Mouse (Mus musculus) neural tube, embryonic 15.5 days (tissue): Measurements from ENCODE around the gene Cab39l. TPM values are rescaled to one million over a fixed set of nuclear protein-coding genes. Genes with fewer than 3 reads are reported as not detected.

Experiments
- ATAC-seq: fragments of 200-750 bp; cut with Nextera tagmentation; 2 replicates; pipeline ENCODE4 v1.8.0; 2017; ENCODE audit warnings: mild to moderate bottlenecking, moderate TSS enrichment, moderate library complexity; ENCODE audit not compliant: low FRiP score
- H3K27ac ChIP-seq: fragments of 300-500 bp; sonication (generic); replicated peaks from 2 replicates; pipeline ENCODE4 v1.5.1; 2015; ENCODE audit warnings: mild to moderate bottlenecking, inconsistent platforms
- H3K27me3 ChIP-seq: fragments of 300-500 bp; sonication (generic); replicated peaks from 2 replicates; pipeline ENCODE4 v1.6.1; 2015; ENCODE audit warnings: inconsistent platforms
- H3K36me3 ChIP-seq: fragments of 300-500 bp; sonication (generic); 2 replicates; pipeline ENCODE4 v1.6.1; 2015; ENCODE audit warnings: inconsistent platforms
- H3K4me1 ChIP-seq: fragments of 300-500 bp; sonication (generic); 2 replicates; pipeline ENCODE4 v1.6.1; 2015; ENCODE audit warnings: inconsistent platforms
- H3K4me2 ChIP-seq: fragments of 300-500 bp; sonication (generic); 2 replicates; pipeline ENCODE4 v1.6.1; 2015; ENCODE audit warnings: inconsistent platforms, mild to moderate bottlenecking, moderate library complexity
- H3K4me3 ChIP-seq: fragments of 300-500 bp; sonication (generic); replicated peaks from 2 replicates; pipeline ENCODE4 v1.5.1; 2015; ENCODE audit warnings: mild to moderate bottlenecking, inconsistent platforms
- H3K9ac ChIP-seq: fragments of 300-500 bp; sonication (generic); replicated peaks from 2 replicates; pipeline ENCODE4 v1.6.1; 2015; ENCODE audit warnings: mild to moderate bottlenecking, inconsistent platforms
- H3K9me3 ChIP-seq: fragments of 300-500 bp; sonication (generic); replicated peaks from 2 replicates; pipeline ENCODE4 v1.6.1; 2016; ENCODE audit warnings: inconsistent platforms
- WGBS: fragments of 180-500 bp; shearing (Covaris S2); methylation state at CpG from one replicate; pipeline ENCODE4 v1.1.7; 2015; ENCODE audit warnings: mixed read lengths; 5-methylcytosine and 5-hydroxymethylcytosine counted together
- polyA plus RNA-seq: library from polyadenylated mRNA; unstranded; fragments of >200 nt; fragmentation: Nextera tagmentation; extraction: Ambion mirVana; gene quantifications from 2 replicates; pipeline ENCODE4 v1.2.1, GENCODE M21; 2015

Cab39l gene
- polyA plus RNA-seq, 1 experiment from 2014 or later = 19.8 TPM

DNA sequence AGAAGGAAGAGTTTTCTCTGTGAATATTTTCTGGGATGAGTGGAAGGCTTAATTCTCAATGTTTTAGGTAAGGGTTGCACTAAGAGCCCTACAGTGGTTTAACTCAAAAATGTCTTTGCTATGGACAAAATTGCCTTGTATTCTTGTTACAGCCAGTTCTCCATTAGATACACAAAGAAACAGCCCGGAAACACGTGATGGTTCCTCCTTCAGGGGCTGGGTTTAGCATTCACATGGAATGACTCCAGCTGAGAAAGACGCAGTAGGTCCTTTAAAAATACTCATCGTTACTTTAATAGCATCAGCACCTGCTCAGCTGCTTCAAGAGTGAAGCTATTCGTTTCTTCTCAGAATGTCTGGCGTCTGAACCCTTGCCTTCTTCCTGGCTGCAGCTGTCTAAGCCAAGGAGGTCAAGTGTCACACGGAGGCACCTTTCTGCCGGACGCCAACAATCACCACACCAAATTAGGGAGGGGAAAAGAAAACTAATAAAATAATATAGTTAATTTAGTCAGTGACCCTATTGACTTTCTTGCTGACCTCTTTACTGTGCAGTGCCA is 183.6 kb downstream of the Cab39l start:
- peaks cover 18% of the 10 kb centered on the region for H3K27me3 ChIP-seq
- H3K9ac ChIP-seq = no peak overlapping the region
- no peaks in the 10 kb centered on the region for H3K36me3 ChIP-seq
- no peak overlapping the region for H3K27ac ChIP-seq
- peaks cover 35% of the 10 kb centered on the region for H3K4me1 ChIP-seq
- no peak overlapping the region; the same call in 1 of the 2 replicates for H3K4me3 ChIP-seq
- WGBS = 20% methylated on average over 9 of the region's 9 CpGs
- no peaks in the 10 kb centered on the region for H3K9me3 ChIP-seq
- no peak for ATAC-seq
- H3K4me2 ChIP-seq = peak overlapping the region; percentile 85

DNA sequence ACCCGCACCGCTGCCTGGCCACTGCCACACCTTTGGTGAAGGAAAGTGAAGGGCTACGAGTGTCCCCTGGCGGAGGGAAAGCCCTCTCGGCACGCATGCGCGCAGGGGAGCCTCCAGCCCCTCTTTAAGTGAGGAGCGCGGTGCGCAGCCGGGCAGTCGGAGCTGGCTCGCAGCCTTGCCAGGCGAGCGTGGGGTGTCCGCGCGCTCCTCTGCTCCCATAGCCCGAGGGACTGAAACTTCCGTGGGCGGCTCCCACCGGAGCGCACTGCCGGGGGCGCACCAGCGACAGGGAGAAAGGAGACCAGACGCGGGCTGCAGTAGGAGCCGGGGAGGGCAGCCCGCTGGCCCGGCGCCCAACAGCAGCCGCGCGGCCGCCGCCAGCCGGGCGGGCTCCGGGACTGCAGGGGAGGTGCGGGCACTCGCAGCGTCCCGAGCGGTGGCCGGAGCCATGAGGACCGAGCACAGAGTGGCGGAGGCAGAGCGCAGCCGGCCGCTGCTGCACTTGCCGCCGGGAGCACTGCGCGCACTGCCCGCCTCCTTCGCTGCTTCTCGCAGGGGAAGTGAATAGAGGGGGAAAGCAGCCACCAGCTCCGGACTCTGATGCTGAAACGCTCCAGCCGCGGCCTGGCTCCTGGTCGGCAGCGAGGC is 184.5 kb downstream of the Cab39l start, which contains the start of gene Shisa2:
TSS of gene Shisa2 (plus strand) at position 151 of the 648 bp plus-strand sequence.
- Histone ChIP-seq H3K4me1 (peaks cover 35% of the 10 kb centered on the region), H3K4me3 (peak within 1 kb of the TSS; percentile 69), H3K27ac (peak within 1 kb of the TSS; percentile 80), H3K36me3 (0 out of 2 replicates have a peak, but pooled peaks cover 5% of the 10 kb centered on the region), H3K9ac (peak within 1 kb of the TSS; percentile 64), H3K9me3 (no peaks in the 10 kb centered on the region), H3K4me2 (peak within 1 kb of the TSS; percentile 85), H3K27me3 (peaks cover 18% of the 10 kb centered on the region)
- ATAC-seq = peak; percentile 89
- under 1% methylated on average over 56 of the region's 65 CpGs for WGBS

DNA sequence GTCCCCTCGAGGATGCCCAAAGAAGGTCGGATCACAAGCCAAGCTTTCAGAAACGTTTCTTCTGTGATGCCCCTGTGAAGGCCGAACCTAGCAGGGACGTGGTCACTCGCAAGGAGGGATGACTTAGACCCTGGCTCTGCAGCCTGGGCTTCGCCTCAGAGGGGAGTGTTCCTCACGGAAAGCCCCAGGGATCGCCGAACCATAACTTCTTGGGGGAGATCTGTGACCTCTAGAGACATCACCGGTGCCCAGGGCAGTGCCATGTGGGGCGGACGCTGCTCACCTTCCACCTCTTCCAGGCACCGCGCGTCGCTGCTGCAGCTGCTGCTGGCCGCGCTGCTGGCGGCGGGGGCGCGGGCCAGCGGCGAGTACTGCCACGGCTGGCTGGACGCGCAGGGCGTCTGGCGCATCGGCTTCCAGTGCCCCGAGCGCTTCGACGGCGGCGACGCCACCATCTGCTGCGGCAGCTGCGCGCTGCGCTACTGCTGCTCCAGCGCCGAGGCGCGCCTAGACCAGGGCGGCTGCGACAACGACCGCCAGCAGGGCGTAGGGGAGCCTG is 185.1 kb downstream of the Cab39l start:
- Histone ChIP-seq H3K4me3 (peak overlapping the region; percentile 69), H3K27me3 (peaks cover 18% of the 10 kb centered on the region), H3K27ac (peak overlapping the region; percentile 80), H3K9me3 (no peaks in the 10 kb centered on the region), H3K4me1 (peaks cover 35% of the 10 kb centered on the region), H3K36me3 (0 out of 2 replicates have a peak, but pooled peaks cover 5% of the 10 kb centered on the region), H3K9ac (peak overlapping the region; percentile 64), H3K4me2 (peak overlapping the region; percentile 85)
- ATAC-seq = peak; percentile 51
- under 1% methylated on average over 50 of the region's 51 CpGs for WGBS

DNA sequence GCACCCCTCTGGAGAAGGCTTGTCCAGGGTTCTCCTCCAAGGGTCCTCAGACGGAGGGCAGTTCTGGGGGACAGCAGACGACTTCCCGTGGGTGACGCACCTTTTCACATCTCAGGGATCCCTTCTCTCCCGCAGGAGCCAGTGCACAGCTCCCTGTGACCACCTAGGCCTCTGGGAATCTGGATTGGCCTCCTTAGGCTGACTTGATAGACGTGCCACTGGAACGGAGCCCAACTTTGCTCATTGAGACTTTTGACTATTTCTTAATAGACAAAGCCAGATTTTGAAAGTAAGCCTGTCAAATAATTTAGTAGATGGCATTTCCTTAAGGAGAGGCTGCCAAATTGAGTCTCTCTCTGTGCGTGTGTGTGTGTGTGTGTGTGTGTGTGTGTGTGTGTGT is 185.9 kb downstream of the Cab39l start:
- H3K4me3 ChIP-seq = peak overlapping the region; percentile 69
- no peak for ATAC-seq
- H3K36me3 ChIP-seq = 0 out of 2 replicates have a peak, but pooled peaks cover 5% of the 10 kb centered on the region
- H3K4me2 ChIP-seq = peak overlapping the region; percentile 85
- H3K27me3 ChIP-seq = peaks cover 18% of the 10 kb centered on the region
- H3K9ac ChIP-seq = peak overlapping the region; percentile 64
- peaks cover 35% of the 10 kb centered on the region for H3K4me1 ChIP-seq
- H3K9me3 ChIP-seq = no peaks in the 10 kb centered on the region
- 23% methylated on average over 8 of the region's 8 CpGs for WGBS
- peak overlapping the region; percentile 37; the same call in 1 of the 2 replicates for H3K27ac ChIP-seq

DNA sequence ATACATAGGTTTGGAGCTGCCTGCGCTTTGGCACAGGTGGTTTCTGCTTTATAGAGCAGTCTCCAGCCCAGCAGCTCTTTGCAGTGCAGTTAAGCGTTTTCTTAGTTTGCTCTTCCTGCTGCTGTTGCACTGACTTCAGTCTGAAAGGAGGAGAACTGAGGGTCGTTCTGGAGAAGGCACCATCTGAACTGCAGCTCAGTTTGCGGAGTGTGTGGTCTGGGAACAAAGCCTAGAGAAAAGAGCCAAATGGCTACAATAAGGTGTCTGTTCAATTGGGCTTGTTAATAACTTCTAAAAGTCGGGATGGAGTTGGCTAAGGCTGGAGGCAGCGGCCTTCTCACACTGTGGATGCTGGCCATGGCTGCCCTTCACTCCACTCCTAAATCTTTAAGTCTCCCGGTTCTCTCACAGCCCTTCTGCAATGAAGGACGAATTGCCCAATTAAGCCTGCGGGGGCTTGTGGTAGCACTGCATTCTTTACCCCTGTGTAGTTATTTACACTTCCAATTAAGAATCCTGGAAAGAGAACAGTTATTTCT is 186.4 kb downstream of the Cab39l start:
- H3K27ac ChIP-seq = peak overlapping the region; percentile 18; the same call in 1 of the 2 replicates
- WGBS = 11% methylated on average over 9 of the region's 9 CpGs
- H3K4me2 ChIP-seq = peak overlapping the region; percentile 85
- H3K4me3 ChIP-seq = peak overlapping the region; percentile 69
- H3K4me1 ChIP-seq = peaks cover 35% of the 10 kb centered on the region
- no peak for ATAC-seq
- peaks cover 15% of the 10 kb centered on the region for H3K27me3 ChIP-seq
- H3K9ac ChIP-seq = no peak overlapping the region; the same call in 1 of the 2 replicates
- 0 out of 2 replicates have a peak, but pooled peaks cover 5% of the 10 kb centered on the region for H3K36me3 ChIP-seq
- no peaks in the 10 kb centered on the region for H3K9me3 ChIP-seq

DNA sequence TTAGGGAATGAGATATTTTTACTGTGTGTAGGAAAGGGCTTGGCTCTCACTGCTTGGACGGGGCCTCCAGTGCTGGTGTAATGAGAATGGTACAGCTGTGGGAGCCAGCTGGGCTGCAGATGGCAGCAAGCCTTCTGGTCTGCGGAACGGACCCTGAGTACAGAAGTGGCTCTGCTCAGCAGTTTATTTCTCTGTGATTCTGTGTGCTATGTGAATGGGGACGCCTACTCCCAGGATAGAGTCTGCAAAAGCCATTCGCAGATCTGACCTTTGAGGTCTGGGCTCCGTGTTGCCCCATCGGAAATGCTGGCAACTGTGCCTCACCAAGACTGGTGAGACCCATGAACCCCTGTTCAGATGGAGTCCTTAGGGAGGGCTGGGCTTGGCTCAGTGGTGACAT is 187.1 kb downstream of the Cab39l start:
- 20% methylated on average over 7 of the region's 7 CpGs for WGBS
- H3K9ac ChIP-seq = no peak overlapping the region
- peak; percentile 64; the same call in 1 of the 2 replicates for ATAC-seq

DNA sequence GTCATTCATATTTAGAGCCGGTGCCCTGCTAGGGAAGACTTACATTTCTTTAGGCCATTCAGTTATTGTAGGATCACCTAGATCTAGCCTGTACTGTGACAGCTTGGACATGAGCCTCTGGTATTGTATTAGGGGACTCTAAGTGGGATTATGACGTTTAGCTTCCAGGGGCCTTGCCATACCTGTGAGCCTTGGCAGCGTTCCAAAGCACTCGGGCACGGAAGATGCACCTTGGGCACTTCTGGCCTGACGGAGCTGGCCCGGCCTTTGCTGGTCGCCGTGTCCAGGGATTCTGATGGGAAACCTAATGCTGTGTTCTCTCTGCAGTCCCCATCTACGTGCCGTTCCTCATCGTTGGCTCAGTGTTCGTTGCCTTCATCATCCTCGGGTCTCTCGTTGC is 188.5 kb downstream of the Cab39l start:
- Histone ChIP-seq H3K9ac (no peak overlapping the region), H3K27me3 (0 out of 2 replicates have a peak, but pooled peaks cover 3% of the 10 kb centered on the region), H3K27ac (no peak overlapping the region), H3K4me2 (no peak overlapping the region), H3K4me1 (peaks cover 35% of the 10 kb centered on the region), H3K36me3 (0 out of 2 replicates have a peak, but pooled peaks cover 5% of the 10 kb centered on the region), H3K4me3 (no peak overlapping the region), H3K9me3 (no peaks in the 10 kb centered on the region)
- whole genome bisulfite sequencing = 89% methylated on average over 15 of the region's 15 CpGs
- ATAC-seq = no peak

More for the DNA sequence above, 187.1 kb downstream of the Cab39l start:
- Histone ChIP-seq H3K4me2 (peak overlapping the region; percentile 85), H3K27me3 (peaks cover 11% of the 10 kb centered on the region), H3K4me3 (peak overlapping the region; percentile 69), H3K36me3 (0 out of 2 replicates have a peak, but pooled peaks cover 5% of the 10 kb centered on the region), H3K9me3 (no peaks in the 10 kb centered on the region), H3K27ac (0 out of 2 replicates have a peak overlapping the region, but pooled peaks have one; percentile 18), H3K4me1 (peaks cover 35% of the 10 kb centered on the region)

DNA sequence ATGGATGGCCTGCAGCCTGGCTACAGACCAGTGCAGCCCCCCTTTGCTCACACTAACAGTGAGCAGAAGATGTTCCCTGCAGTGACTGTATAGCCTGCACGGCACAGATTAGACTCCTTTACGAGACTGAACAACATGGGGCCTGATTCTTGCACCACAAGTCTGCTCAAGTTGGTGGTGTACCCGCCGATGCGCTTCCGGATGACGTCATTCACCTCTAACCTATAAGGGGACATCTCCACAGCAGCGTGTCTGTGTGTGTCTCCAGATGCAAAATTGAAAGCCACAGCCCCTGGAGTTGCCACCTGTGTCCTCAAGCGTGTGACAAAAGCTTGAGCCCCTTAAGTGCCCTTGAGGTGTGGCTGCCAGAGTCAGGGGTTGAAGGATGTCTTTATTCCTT is 189.3 kb downstream of the Cab39l start:
- no peak overlapping the region for H3K4me3 ChIP-seq
- H3K9me3 ChIP-seq = no peaks in the 10 kb centered on the region
- H3K36me3 ChIP-seq = 0 out of 2 replicates have a peak, but pooled peaks cover 5% of the 10 kb centered on the region
- peaks cover 29% of the 10 kb centered on the region for H3K4me1 ChIP-seq
- no peak overlapping the region for H3K9ac ChIP-seq
- H3K4me2 ChIP-seq = no peak overlapping the region
- no peak for ATAC-seq
- WGBS = 82% methylated on average over 9 of the region's 9 CpGs
- 0 out of 2 replicates have a peak, but pooled peaks cover 3% of the 10 kb centered on the region for H3K27me3 ChIP-seq
- no peak overlapping the region for H3K27ac ChIP-seq

DNA sequence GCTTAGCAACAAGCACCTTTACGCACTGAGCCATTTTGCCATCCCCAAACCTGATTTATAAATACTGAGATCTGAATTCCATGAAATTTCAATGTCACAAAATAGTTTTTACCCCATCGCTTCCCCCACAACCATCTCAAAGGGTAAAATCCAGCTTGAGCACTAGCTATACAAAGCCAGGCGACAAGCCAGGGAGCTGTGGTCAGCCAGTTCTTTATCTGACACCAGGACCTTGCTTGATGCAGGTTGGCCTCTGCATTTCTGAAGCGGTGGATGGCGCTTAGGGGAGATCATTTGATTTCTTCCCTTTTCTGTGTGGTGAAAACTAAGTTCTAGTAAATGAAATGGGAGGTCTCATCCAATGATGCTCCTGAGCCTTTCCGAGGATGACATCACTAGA is 191.3 kb downstream of the Cab39l start:
- WGBS = 94% methylated on average over 6 of the region's 6 CpGs
- peaks cover 13% of the 10 kb centered on the region for H3K4me1 ChIP-seq
- H3K4me2 ChIP-seq = no peak overlapping the region
- 0 out of 2 replicates have a peak, but pooled peaks cover 2% of the 10 kb centered on the region for H3K27me3 ChIP-seq
- H3K27ac ChIP-seq = no peak overlapping the region
- no peak overlapping the region for H3K9ac ChIP-seq
- H3K4me3 ChIP-seq = no peak overlapping the region
- no peaks in the 10 kb centered on the region for H3K9me3 ChIP-seq
- no peak for ATAC-seq
- 0 out of 2 replicates have a peak, but pooled peaks cover 5% of the 10 kb centered on the region for H3K36me3 ChIP-seq

DNA sequence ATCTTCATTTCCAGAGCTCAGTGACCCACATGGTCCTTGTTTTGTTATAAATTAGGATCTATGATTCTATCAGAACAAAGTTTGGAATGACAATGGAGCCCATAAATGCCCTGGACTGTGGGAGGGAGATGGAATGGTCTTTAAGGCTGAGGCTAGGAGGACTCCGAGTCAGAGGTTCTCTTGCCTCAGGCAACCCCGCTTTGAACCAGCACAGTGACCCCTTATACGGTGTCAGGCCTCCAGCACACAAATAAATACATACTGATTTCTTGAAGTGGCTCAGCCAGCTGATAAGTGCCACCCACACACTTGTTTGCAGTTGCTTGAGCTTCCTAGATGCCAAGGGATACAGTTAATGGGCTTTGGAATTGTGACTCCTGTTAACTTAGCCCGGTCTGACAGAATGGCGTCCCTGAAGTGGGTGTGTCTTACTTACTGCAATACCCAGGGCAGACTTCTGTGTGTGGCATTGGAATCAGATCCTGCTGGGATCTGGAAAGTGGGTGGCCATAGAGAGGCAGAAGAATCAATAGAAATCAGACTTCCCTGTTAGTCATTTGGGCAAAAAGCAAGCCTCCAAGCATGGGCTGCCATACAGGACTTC is 192.6 kb downstream of the Cab39l start:
- H3K4me2 ChIP-seq = no peak overlapping the region
- ATAC-seq = no peak
- no peaks in the 10 kb centered on the region for H3K9me3 ChIP-seq
- no peak overlapping the region for H3K27ac ChIP-seq
- H3K36me3 ChIP-seq = 0 out of 2 replicates have a peak, but pooled peaks cover 5% of the 10 kb centered on the region
- H3K4me1 ChIP-seq = no peaks in the 10 kb centered on the region
- H3K9ac ChIP-seq = no peak overlapping the region
- 88% methylated on average over 5 of the region's 5 CpGs for WGBS
- no peak overlapping the region for H3K4me3 ChIP-seq
- no peaks in the 10 kb centered on the region for H3K27me3 ChIP-seq

DNA sequence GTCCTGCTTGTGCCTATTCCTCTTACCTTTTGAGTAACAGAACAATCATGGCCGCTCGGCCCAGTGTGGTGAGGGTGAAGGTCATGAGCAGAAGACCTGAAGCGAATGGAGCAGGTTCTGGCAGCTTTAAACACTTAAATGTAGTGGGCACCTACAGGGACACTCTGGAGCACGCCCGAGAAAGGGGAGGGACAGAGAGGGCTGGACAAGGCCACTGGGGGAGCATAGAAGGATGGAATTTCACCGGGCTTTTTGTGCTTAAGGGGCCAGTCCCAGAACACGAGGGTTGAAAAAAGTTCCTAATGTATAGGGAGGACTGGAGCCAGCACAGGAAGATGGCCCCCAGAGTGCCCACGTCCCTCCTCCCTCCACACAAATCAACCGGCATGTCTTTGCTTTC is 193.2 kb downstream of the Cab39l start:
- H3K4me3 ChIP-seq = no peak overlapping the region
- ATAC-seq = no peak
- H3K27me3 ChIP-seq = no peaks in the 10 kb centered on the region
- no peak overlapping the region for H3K4me2 ChIP-seq
- 85% methylated on average over 9 of the region's 9 CpGs for WGBS
- H3K4me1 ChIP-seq = no peaks in the 10 kb centered on the region
- H3K9me3 ChIP-seq = no peaks in the 10 kb centered on the region
- H3K36me3 ChIP-seq = 0 out of 2 replicates have a peak, but pooled peaks cover 5% of the 10 kb centered on the region
- no peak overlapping the region for H3K9ac ChIP-seq
- H3K27ac ChIP-seq = no peak overlapping the region
